Mouse (Mus musculus) bone marrow macrophage, adult 2 months (primary cell): ENCODE data around the gene Efcab12.

Source experiments
- CTCF ChIP-seq: IDR thresholded peaks from 2 replicates; pipeline ENCODE4 v1.5.1; 2012; ENCODE audit warnings: low read depth, mild to moderate bottlenecking, low read length, moderate library complexity
- POLR2A ChIP-seq: IDR thresholded peaks from 2 replicates; pipeline ENCODE4 v1.6.1; 2012; ENCODE audit warnings: mild to moderate bottlenecking, low read depth, low read length, borderline replicate concordance

DNA sequence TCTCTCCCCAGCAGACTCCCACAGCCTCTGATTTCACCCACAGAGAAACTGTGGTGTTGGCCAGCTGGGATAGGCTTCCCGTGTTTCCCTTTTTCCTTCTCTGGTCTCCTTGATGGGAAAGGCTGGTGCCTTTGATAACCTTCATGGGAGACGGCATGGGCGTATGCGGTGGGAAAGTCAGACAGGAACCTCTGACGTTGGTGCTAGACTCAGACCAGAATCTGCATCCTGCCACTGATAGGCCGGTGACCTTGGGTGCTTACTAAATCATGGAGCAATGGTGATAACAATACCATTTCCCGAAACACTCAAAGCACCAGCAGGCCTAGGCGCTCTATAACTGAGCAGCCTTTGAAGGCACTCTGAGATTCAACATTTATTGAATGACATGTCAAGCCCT, 42.5 kb upstream of the Efcab12 start:
- TF ChIP-seq CTCF: no peak
- no peak for TF ChIP-seq POLR2A
